Mouse (Mus musculus): Measurements from ENCODE around the gene Magi1.

DNA sequence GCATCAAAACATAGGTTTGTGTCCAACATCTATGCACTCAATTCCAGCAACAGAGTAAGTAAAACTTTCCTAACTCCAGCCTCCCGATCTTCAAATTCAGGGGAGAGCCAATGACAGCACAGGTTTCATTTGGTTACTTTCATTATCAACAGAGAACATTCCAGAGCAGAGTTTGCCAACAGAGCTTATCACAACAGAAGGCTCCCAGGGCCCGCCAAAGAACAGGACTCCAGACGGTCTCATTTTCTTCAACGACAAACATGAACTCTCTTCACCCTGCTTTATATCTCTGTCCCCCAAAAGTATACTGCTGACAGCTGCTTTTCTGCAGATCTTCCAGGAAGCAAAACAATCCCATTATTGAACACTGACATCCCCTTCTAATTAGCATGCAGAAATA is 481.3 kb downstream of the Magi1 start:
- no peak for TF ChIP-seq SRF (IDR thresholded peaks at IDR 0.05; ENCODE audit: control insufficient read depth, insufficient read length, low read depth)
- TF ChIP-seq USF1 (IDR thresholded peaks at IDR 0.05; ENCODE audit: low read depth): no peak

All from myocyte (in vitro differentiated cells).